Mouse (Mus musculus) hindbrain, embryonic 13.5 days (tissue): ENCODE results near the gene Prpf19. TPM values are rescaled to one million over a fixed set of nuclear protein-coding genes. Genes with fewer than 3 reads are reported as not detected.
A peak's percentile ranks its signal among the peaks of the same experiment; 100 is the strongest.

Experiments
- ATAC-seq: fragments of 200-750 bp; cut with Nextera tagmentation; 2 replicates; pipeline ENCODE4 v1.8.0; 2017; ENCODE audit warnings: moderate TSS enrichment; ENCODE audit not compliant: low FRiP score
- H3K27ac ChIP-seq: fragments of 300-500 bp; sonication (generic); 2 replicates; pipeline ENCODE4 v1.5.1; 2015; ENCODE audit warnings: inconsistent platforms, mild to moderate bottlenecking, moderate library complexity
- H3K27me3 ChIP-seq: fragments of 300-500 bp; sonication (generic); 2 replicates; pipeline ENCODE4 v1.6.1; 2015; ENCODE audit warnings: mild to moderate bottlenecking, inconsistent platforms
- H3K36me3 ChIP-seq: fragments of 300-500 bp; sonication (generic); 2 replicates; pipeline ENCODE4 v1.6.1; 2015; ENCODE audit warnings: mild to moderate bottlenecking, inconsistent platforms
- H3K4me1 ChIP-seq: fragments of 300-500 bp; sonication (generic); replicated peaks from 2 replicates; pipeline ENCODE4 v1.6.1; 2015; ENCODE audit warnings: inconsistent platforms
- H3K4me2 ChIP-seq: fragments of 300-500 bp; sonication (generic); 2 replicates; pipeline ENCODE4 v1.6.1; 2015; ENCODE audit warnings: inconsistent platforms, mild to moderate bottlenecking, moderate library complexity
- H3K4me3 ChIP-seq: fragments of 300-500 bp; sonication (generic); 2 replicates; pipeline ENCODE4 v1.5.1; 2015; ENCODE audit warnings: mild to moderate bottlenecking, inconsistent platforms
- H3K9ac ChIP-seq: fragments of 300-500 bp; sonication (generic); 2 replicates; pipeline ENCODE4 v1.6.1; 2015; ENCODE audit warnings: mild to moderate bottlenecking, inconsistent platforms
- H3K9me3 ChIP-seq: fragments of 300-500 bp; sonication (generic); 2 replicates; pipeline ENCODE4 v1.6.1; 2016; ENCODE audit warnings: inconsistent platforms
- WGBS: fragments of 180-500 bp; shearing (Covaris S2); methylation state at CpG from one replicate; pipeline ENCODE4 v1.1.7; 2015; 5-methylcytosine and 5-hydroxymethylcytosine counted together
- polyA plus RNA-seq: library from polyadenylated mRNA; unstranded; fragments of >200 nt; fragmentation: Nextera tagmentation; extraction: Ambion mirVana; gene quantifications from 2 replicates; pipeline ENCODE4 v1.2.1, GENCODE M21; 2015

Prpf19 gene
- polyA plus RNA-seq, result 40.2 and 42.9 TPM in 2 replicates

GRCm38 (mm10) chr19:10895016-10895528 is at the start of gene Prpf19:
Gene Prpf19 (plus strand): TSS chr19:10895231.
- ATAC-seq, result peak; percentile 96
- WGBS, result under 1% methylated on average over 43 of the region's 43 CpGs
- no peaks in the 10 kb centered on the region for H3K27me3 ChIP-seq
- H3K4me2 ChIP-seq, result peak within 1 kb of the TSS; percentile 91
- H3K36me3 ChIP-seq, result peaks cover 26% of the 10 kb centered on the region
- H3K4me1 ChIP-seq, result peaks cover 26% of the 10 kb centered on the region
- H3K9me3 ChIP-seq, result no peaks in the 10 kb centered on the region
- H3K27ac ChIP-seq, result peak within 1 kb of the TSS; percentile 93
- peak within 1 kb of the TSS; percentile 88 for H3K4me3 ChIP-seq
- H3K9ac ChIP-seq, result peak within 1 kb of the TSS; percentile 94

- WGBS, result 81% methylated on average over 3 of the region's 3 CpGs
These were observed 49.6 kb upstream of the Prpf19 start for GRCm38 (mm10) chr19:10845454-10845853.

GRCm38 (mm10) chr19:10846150-10846549 is 48.9 kb upstream of the Prpf19 start:
- Histone ChIP-seq H3K27me3 (no peaks in the 10 kb centered on the region), H3K27ac (peak overlapping the region; percentile 46), H3K36me3 (no peaks in the 10 kb centered on the region), H3K4me2 (no peak overlapping the region), H3K4me1 (peaks cover 27% of the 10 kb centered on the region), H3K9ac (no peak overlapping the region), H3K4me3 (no peak overlapping the region), H3K9me3 (no peaks in the 10 kb centered on the region)
- ATAC-seq, result peak; percentile 52
- 47% methylated on average over 7 of the region's 7 CpGs for WGBS

More at GRCm38 (mm10) chr19:10845454-10845853, 49.6 kb upstream of the Prpf19 start:
- Histone ChIP-seq H3K9ac (no peak overlapping the region), H3K4me1 (peaks cover 27% of the 10 kb centered on the region), H3K27ac (no peak overlapping the region), H3K4me2 (no peak overlapping the region), H3K4me3 (no peak overlapping the region), H3K36me3 (no peaks in the 10 kb centered on the region), H3K27me3 (no peaks in the 10 kb centered on the region), H3K9me3 (no peaks in the 10 kb centered on the region)
- ATAC-seq, result no peak

GRCm38 (mm10) chr19:10847311-10848087 is 47.5 kb upstream of the Prpf19 start:
- no peaks in the 10 kb centered on the region for H3K27me3 ChIP-seq
- H3K4me1 ChIP-seq, result peaks cover 27% of the 10 kb centered on the region
- H3K27ac ChIP-seq, result no peak overlapping the region
- no peak for ATAC-seq
- no peak overlapping the region for H3K4me2 ChIP-seq
- H3K9me3 ChIP-seq, result no peaks in the 10 kb centered on the region
- no peak overlapping the region for H3K9ac ChIP-seq
- no peak overlapping the region for H3K4me3 ChIP-seq
- WGBS, result 36% methylated on average over 3 of the region's 3 CpGs
- no peaks in the 10 kb centered on the region for H3K36me3 ChIP-seq

- H3K4me1 ChIP-seq, result no peaks in the 10 kb centered on the region
- H3K4me3 ChIP-seq, result no peak overlapping the region
- no peak for ATAC-seq
- H3K27me3 ChIP-seq, result no peaks in the 10 kb centered on the region
- H3K9me3 ChIP-seq, result no peaks in the 10 kb centered on the region
- 0 out of 2 replicates have a peak overlapping the region, but pooled peaks have one; percentile 0 for H3K27ac ChIP-seq
- no peak overlapping the region for H3K9ac ChIP-seq
- H3K36me3 ChIP-seq, result peaks cover 53% of the 10 kb centered on the region
- H3K4me2 ChIP-seq, result no peak overlapping the region
- 91% methylated on average over 3 of the region's 3 CpGs for WGBS
These were observed 39.6 kb upstream of the Prpf19 start for GRCm38 (mm10) chr19:10855422-10855821.

GRCm38 (mm10) chr19:10856520-10856919 is 38.5 kb upstream of the Prpf19 start:
- 0 out of 2 replicates have a peak, but pooled peaks have one; percentile 16 for ATAC-seq
- Histone ChIP-seq H3K4me3 (no peak overlapping the region), H3K27ac (0 out of 2 replicates have a peak overlapping the region, but pooled peaks have one; percentile 0), H3K27me3 (no peaks in the 10 kb centered on the region), H3K4me1 (no peaks in the 10 kb centered on the region), H3K9me3 (no peaks in the 10 kb centered on the region), H3K36me3 (peaks cover 64% of the 10 kb centered on the region), H3K9ac (no peak overlapping the region), H3K4me2 (no peak overlapping the region)
- WGBS, result 48% methylated on average over 2 of the region's 2 CpGs

- H3K36me3 ChIP-seq, result peaks cover 97% of the 10 kb centered on the region
- no peak overlapping the region for H3K27ac ChIP-seq
- no peak overlapping the region for H3K4me3 ChIP-seq
- no peak for ATAC-seq
- H3K9me3 ChIP-seq, result no peaks in the 10 kb centered on the region
- no peak overlapping the region for H3K9ac ChIP-seq
- H3K4me2 ChIP-seq, result no peak overlapping the region
- WGBS, result 55% methylated on average over 22 of the region's 22 CpGs
- no peaks in the 10 kb centered on the region for H3K27me3 ChIP-seq
- no peaks in the 10 kb centered on the region for H3K4me1 ChIP-seq
These were observed 34.9 kb upstream of the Prpf19 start for GRCm38 (mm10) chr19:10860072-10860497.

- Histone ChIP-seq H3K9me3 (no peaks in the 10 kb centered on the region), H3K27me3 (no peaks in the 10 kb centered on the region), H3K27ac (no peak overlapping the region), H3K4me1 (peaks cover 34% of the 10 kb centered on the region), H3K36me3 (peaks cover 66% of the 10 kb centered on the region), H3K4me3 (0 out of 2 replicates have a peak overlapping the region, but pooled peaks have one; percentile 4), H3K4me2 (no peak overlapping the region), H3K9ac (no peak overlapping the region)
- WGBS, result 90% methylated on average over 13 of the region's 13 CpGs
- no peak for ATAC-seq
These were observed 28.7 kb upstream of the Prpf19 start for GRCm38 (mm10) chr19:10866351-10866750.

GRCm38 (mm10) chr19:10867946-10868622 is 26.9 kb upstream of the Prpf19 start:
- Histone ChIP-seq H3K4me2 (peak overlapping the region; percentile 93), H3K27ac (peak overlapping the region; percentile 96), H3K4me1 (peaks cover 34% of the 10 kb centered on the region), H3K27me3 (no peaks in the 10 kb centered on the region), H3K9me3 (no peaks in the 10 kb centered on the region), H3K9ac (peak overlapping the region; percentile 98), H3K36me3 (peaks cover 66% of the 10 kb centered on the region), H3K4me3 (peak overlapping the region; percentile 84)
- WGBS, result 25% methylated on average over 5 of the region's 5 CpGs
- no peak for ATAC-seq

GRCm38 (mm10) chr19:10868623-10869141 is 26.3 kb upstream of the Prpf19 start:
- H3K4me1 ChIP-seq, result peaks cover 34% of the 10 kb centered on the region
- peak overlapping the region; percentile 93 for H3K4me2 ChIP-seq
- H3K9me3 ChIP-seq, result no peaks in the 10 kb centered on the region
- peaks cover 66% of the 10 kb centered on the region for H3K36me3 ChIP-seq
- ATAC-seq, result peak; percentile 26
- peak overlapping the region; percentile 98 for H3K9ac ChIP-seq
- peak overlapping the region; percentile 84 for H3K4me3 ChIP-seq
- WGBS, result under 1% methylated on average over 17 of the region's 17 CpGs
- peak overlapping the region; percentile 96 for H3K27ac ChIP-seq
- H3K27me3 ChIP-seq, result no peaks in the 10 kb centered on the region

GRCm38 (mm10) chr19:10869241-10869885 is 25.7 kb upstream of the Prpf19 start:
- peaks cover 66% of the 10 kb centered on the region for H3K36me3 ChIP-seq
- H3K4me3 ChIP-seq, result peak overlapping the region; percentile 84
- H3K4me2 ChIP-seq, result peak overlapping the region; percentile 93
- 0% methylated on average over 42 of the region's 43 CpGs for WGBS
- H3K27ac ChIP-seq, result peak overlapping the region; percentile 96
- H3K9ac ChIP-seq, result peak overlapping the region; percentile 98
- no peaks in the 10 kb centered on the region for H3K27me3 ChIP-seq
- no peaks in the 10 kb centered on the region for H3K9me3 ChIP-seq
- peaks cover 34% of the 10 kb centered on the region for H3K4me1 ChIP-seq
- peak; percentile 94 for ATAC-seq
